Mouse (Mus musculus) hindbrain, embryonic 16.5 days (tissue): ENCODE measurements around the gene Rgl1. TPM values are rescaled to one million over a fixed set of nuclear protein-coding genes. Genes with fewer than 3 reads are reported as not detected.

Experiments
- ATAC-seq: fragments of 200-750 bp; cut with Nextera tagmentation; 2 replicates; pipeline ENCODE4 v1.8.0; 2017; ENCODE audit warnings: moderate TSS enrichment, moderate library complexity
- H3K27ac ChIP-seq: fragments of 300-500 bp; sonication (generic); 2 replicates; pipeline ENCODE4 v1.5.1; 2014; ENCODE audit warnings: low read depth, mild to moderate bottlenecking, control low read depth, low read length, moderate library complexity
- H3K27me3 ChIP-seq: fragments of 300-500 bp; sonication (generic); replicated peaks from 2 replicates; pipeline ENCODE4 v1.6.1; 2014; ENCODE audit warnings: low read length; ENCODE audit not compliant: control insufficient read depth, insufficient read depth
- H3K36me3 ChIP-seq: fragments of 300-500 bp; sonication (generic); 2 replicates; pipeline ENCODE4 v1.6.1; 2014; ENCODE audit warnings: mild to moderate bottlenecking, low read length, moderate library complexity, mixed read lengths; ENCODE audit not compliant: control insufficient read depth, insufficient read depth
- H3K4me1 ChIP-seq: fragments of 300-500 bp; sonication (generic); 2 replicates; pipeline ENCODE4 v1.6.1; 2014; ENCODE audit warnings: low read depth, low read length; ENCODE audit not compliant: control insufficient read depth, insufficient read depth
- H3K4me2 ChIP-seq: fragments of 300-500 bp; sonication (generic); 2 replicates; pipeline ENCODE4 v1.6.1; 2014; ENCODE audit warnings: mild to moderate bottlenecking, low read length, control low read depth, moderate library complexity
- H3K4me3 ChIP-seq: fragments of 300-500 bp; sonication (generic); 2 replicates; pipeline ENCODE4 v1.5.1; 2014; ENCODE audit warnings: mild to moderate bottlenecking, low read length, control low read depth, moderate library complexity
- H3K9ac ChIP-seq: fragments of 300-500 bp; sonication (generic); 2 replicates; pipeline ENCODE4 v1.6.1; 2014; ENCODE audit warnings: low read depth, mild to moderate bottlenecking, control low read depth, low read length, moderate library complexity
- H3K9me3 ChIP-seq: fragments of 300-500 bp; sonication (generic); 2 replicates; pipeline ENCODE4 v1.6.1; 2014; ENCODE audit warnings: mild to moderate bottlenecking, low read length, moderate library complexity; ENCODE audit not compliant: control insufficient read depth
- WGBS: fragments of 180-500 bp; shearing (Covaris S2); extraction: QIAGEN DNeasy Blood & Tissue Kit; methylation state at CpG from one replicate; pipeline ENCODE4 v1.1.7; 2014; 5-methylcytosine and 5-hydroxymethylcytosine counted together
- polyA plus RNA-seq: library from polyadenylated mRNA; unstranded; fragments of >200 nt; fragmentation: Nextera tagmentation; extraction: Ambion mirVana; gene quantifications from 2 replicates; pipeline ENCODE4 v1.2.1, GENCODE M21; 2015

Gene Rgl1
- polyA plus RNA-seq, 1 experiment from 2014 or later = 18.4 TPM

GRCm38 (mm10) chr1:152766804-152767748, 925 bp upstream of the Rgl1 start:
- Histone ChIP-seq H3K9me3 (no peaks in the 10 kb centered on the region), H3K9ac (peak overlapping the region; percentile 97), H3K27ac (peak overlapping the region; percentile 87), H3K4me1 (peaks cover 10% of the 10 kb centered on the region), H3K36me3 (peaks cover 6% of the 10 kb centered on the region), H3K27me3 (no peaks in the 10 kb centered on the region; the same call in 1 of the 2 replicates), H3K4me2 (peak overlapping the region; percentile 68), H3K4me3 (peak overlapping the region; percentile 89)
- ATAC-seq = peak; percentile 72
- 1% methylated on average over 40 of the region's 60 CpGs for WGBS

GRCm38 (mm10) chr1:152761791-152762190, 4.4 kb downstream of the Rgl1 start:
- WGBS = 91% methylated on average over 2 of the region's 2 CpGs

GRCm38 (mm10) chr1:152750312-152750965, 15.7 kb downstream of the Rgl1 start, which contains the start of gene Apobec4:
Apobec4 (plus strand) TSS chr1:152750551.
- H3K4me2 ChIP-seq = no peak within 1 kb of the TSS
- peaks cover 5% of the 10 kb centered on the region for H3K4me1 ChIP-seq
- 50% methylated on average over 13 of the region's 13 CpGs for WGBS
- no peak within 1 kb of the TSS for H3K4me3 ChIP-seq
- peak; percentile 49; the same call in 1 of the 2 replicates for ATAC-seq
- H3K9ac ChIP-seq = no peak within 1 kb of the TSS
- H3K27ac ChIP-seq = no peak within 1 kb of the TSS
- H3K36me3 ChIP-seq = no peaks in the 10 kb centered on the region
- H3K27me3 ChIP-seq = no peaks in the 10 kb centered on the region
- no peaks in the 10 kb centered on the region for H3K9me3 ChIP-seq

More at GRCm38 (mm10) chr1:152761791-152762190, 4.4 kb downstream of the Rgl1 start:
- Histone ChIP-seq H3K9ac (no peak overlapping the region), H3K36me3 (no peaks in the 10 kb centered on the region), H3K4me2 (no peak overlapping the region), H3K4me3 (no peak overlapping the region), H3K9me3 (no peaks in the 10 kb centered on the region), H3K27me3 (no peaks in the 10 kb centered on the region; the same call in 1 of the 2 replicates), H3K4me1 (peaks cover 2% of the 10 kb centered on the region; the same call in 1 of the 2 replicates), H3K27ac (no peak overlapping the region)
- no peak for ATAC-seq

GRCm38 (mm10) chr1:152749276-152749675, 16.9 kb downstream of the Rgl1 start:
- Histone ChIP-seq H3K4me3 (no peak overlapping the region), H3K9me3 (no peaks in the 10 kb centered on the region), H3K36me3 (no peaks in the 10 kb centered on the region), H3K4me1 (peaks cover 5% of the 10 kb centered on the region), H3K4me2 (no peak overlapping the region), H3K9ac (no peak overlapping the region), H3K27ac (no peak overlapping the region), H3K27me3 (no peaks in the 10 kb centered on the region)
- WGBS = 75% methylated on average over 9 of the region's 9 CpGs
- ATAC-seq = no peak

- Histone ChIP-seq H3K27me3 (no peaks in the 10 kb centered on the region), H3K27ac (no peak overlapping the region), H3K4me1 (peaks cover 5% of the 10 kb centered on the region), H3K9ac (no peak overlapping the region), H3K4me3 (no peak overlapping the region), H3K36me3 (no peaks in the 10 kb centered on the region), H3K4me2 (no peak overlapping the region), H3K9me3 (no peaks in the 10 kb centered on the region)
- peak; percentile 77 for ATAC-seq
- 7% methylated on average over 5 of the region's 5 CpGs for WGBS
Observed at GRCm38 (mm10) chr1:152746426-152746825, 19.7 kb downstream of the Rgl1 start.

GRCm38 (mm10) chr1:152743095-152743826, 22.9 kb downstream of the Rgl1 start:
- ATAC-seq = no peak
- no peak overlapping the region for H3K4me3 ChIP-seq
- WGBS = 73% methylated on average over 15 of the region's 15 CpGs
- no peak overlapping the region for H3K9ac ChIP-seq
- H3K4me1 ChIP-seq = no peaks in the 10 kb centered on the region
- no peaks in the 10 kb centered on the region for H3K36me3 ChIP-seq
- no peak overlapping the region for H3K4me2 ChIP-seq
- no peaks in the 10 kb centered on the region for H3K27me3 ChIP-seq
- H3K27ac ChIP-seq = no peak overlapping the region
- no peaks in the 10 kb centered on the region for H3K9me3 ChIP-seq

- Histone ChIP-seq H3K4me1 (no peaks in the 10 kb centered on the region), H3K27ac (no peak overlapping the region), H3K9me3 (no peaks in the 10 kb centered on the region), H3K9ac (no peak overlapping the region), H3K27me3 (no peaks in the 10 kb centered on the region), H3K36me3 (no peaks in the 10 kb centered on the region), H3K4me3 (no peak overlapping the region), H3K4me2 (no peak overlapping the region)
- no peak for ATAC-seq
- 82% methylated on average over 11 of the region's 11 CpGs for WGBS
Observed at GRCm38 (mm10) chr1:152739374-152739773, 26.8 kb downstream of the Rgl1 start.

- Histone ChIP-seq H3K9ac (no peak overlapping the region), H3K36me3 (no peaks in the 10 kb centered on the region), H3K27ac (no peak overlapping the region), H3K4me1 (no peaks in the 10 kb centered on the region), H3K9me3 (no peaks in the 10 kb centered on the region), H3K4me3 (no peak overlapping the region), H3K27me3 (no peaks in the 10 kb centered on the region), H3K4me2 (no peak overlapping the region)
- WGBS = 89% methylated on average over 9 of the region's 9 CpGs
- no peak for ATAC-seq
Observed at GRCm38 (mm10) chr1:152738793-152739192, 27.4 kb downstream of the Rgl1 start.
